Mouse (Mus musculus) liver, adult 2 months (tissue): ENCODE results near the gene Ptma.

Experiments used
- CTCF ChIP-seq: fragments of 200-500 bp; IDR thresholded peaks from 2 replicates; pipeline ENCODE4 v1.5.1; 2011; ENCODE audit warnings: low read depth, low read length, control low read depth
- POLR2A ChIP-seq: fragments of 200-500 bp; IDR thresholded peaks from 2 replicates; pipeline ENCODE4 v1.6.1; 2011; ENCODE audit warnings: low read length, control low read depth; ENCODE audit not compliant: insufficient read depth; ENCODE audit errors: extremely low read depth

DNA sequence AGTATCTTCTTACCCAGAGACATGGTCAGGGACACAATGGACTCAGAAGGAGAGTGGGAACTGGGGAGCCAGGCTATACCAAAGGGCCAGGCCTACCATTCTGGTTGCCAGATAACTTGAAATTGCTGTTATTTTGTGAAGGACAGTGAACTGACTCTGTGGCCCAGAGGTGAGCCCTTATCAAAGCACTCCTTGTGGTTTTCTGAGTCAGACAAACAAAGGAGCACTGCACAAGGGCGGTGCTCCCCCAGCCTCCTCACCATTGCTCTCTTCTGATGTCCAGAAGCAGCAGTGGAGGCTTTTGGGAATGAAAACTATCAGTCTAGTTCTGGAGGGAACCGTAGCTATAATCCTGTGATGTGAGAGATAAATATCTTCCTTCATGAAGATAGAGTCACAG lies 16.1 kb downstream of the Ptma start:
- no peak for TF ChIP-seq CTCF
- TF ChIP-seq POLR2A, result no peak
